Mouse (Mus musculus) olfactory bulb, adult 2 months (tissue): ENCODE data around the gene Gfap.

Experiments used
- CTCF ChIP-seq: fragments of 200-500 bp; IDR thresholded peaks from 2 replicates; pipeline ENCODE4 v1.5.1; 2012; ENCODE audit warnings: low read depth, mild to moderate bottlenecking, low read length, moderate library complexity; ENCODE audit not compliant: insufficient read depth
- POLR2A ChIP-seq: fragments of 200-500 bp; IDR thresholded peaks from 2 replicates; pipeline ENCODE4 v1.6.1; 2012; ENCODE audit warnings: mild to moderate bottlenecking, low read depth, low read length, moderate library complexity; ENCODE audit not compliant: insufficient read depth

DNA sequence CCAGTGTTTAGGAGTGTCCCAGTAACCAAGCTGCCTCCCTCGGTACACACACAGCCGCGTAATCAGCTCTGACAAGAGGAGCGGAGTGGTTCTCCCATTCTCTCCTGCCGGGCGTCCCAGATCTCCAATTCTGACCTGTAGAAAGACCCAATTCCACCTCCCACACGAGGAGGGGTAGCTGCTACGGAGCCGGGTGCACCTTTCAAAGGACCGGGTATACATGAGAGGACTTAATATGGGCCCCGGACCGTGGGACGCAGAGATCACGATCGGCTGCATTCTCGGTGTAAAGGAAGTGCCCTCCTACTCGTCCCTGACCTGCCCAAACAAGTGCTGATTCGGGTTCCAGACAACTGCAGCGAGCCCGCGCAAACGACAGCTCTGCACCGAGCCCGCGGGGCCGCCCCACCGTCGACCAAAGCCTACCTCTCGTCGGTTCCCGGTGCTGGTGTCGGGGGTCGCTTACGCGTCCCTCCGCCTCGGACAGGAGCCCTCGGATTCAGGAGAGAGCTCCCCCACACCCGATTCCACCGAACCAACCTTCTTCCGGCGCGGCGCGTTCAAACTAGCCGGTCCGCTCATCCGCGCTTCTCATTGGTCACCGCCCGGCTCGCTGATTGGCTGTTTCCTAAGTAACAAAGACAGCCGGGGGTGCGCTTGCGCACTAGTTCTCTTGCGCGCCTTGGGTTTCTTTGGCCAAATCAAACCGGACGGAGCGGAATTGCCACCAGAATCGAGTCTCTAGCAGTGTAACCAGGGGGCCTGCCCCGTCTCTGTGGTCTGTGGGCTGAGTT, 24.0 kb upstream of the Gfap start, which contains the start of gene Kif18b:
- TF ChIP-seq CTCF (no peak), POLR2A (no peak)
